Mouse (Mus musculus) G1E (cell line): ENCODE measurements around the gene Zfp677. TPM values are rescaled to one million over a fixed set of nuclear protein-coding genes. Genes with fewer than 3 reads are reported as not detected.
A peak's percentile ranks its signal among the peaks of the same experiment; 100 is the strongest.
"Not testable (repeated sequence)": the region's sequence is repeated elsewhere in the genome, so short reads cannot be mapped to it uniquely, and the experiment has no call there.

Source experiments
- ATAC-seq: 2 replicates; pipeline ENCODE4 v1.8.0; 2016; ENCODE audit warnings: mild to moderate bottlenecking; ENCODE audit not compliant: insufficient number of reproducible peaks, poor library complexity, low FRiP score, severe bottlenecking; ENCODE audit errors: extremely low read depth
- DNase-seq: peaks from one replicate; pipeline ENCODE4 v3.0.0; 2012; ENCODE audit warnings: low spot score
- H3K27me3 ChIP-seq: 2 replicates; pipeline ENCODE4 v1.6.1; 2012; ENCODE audit warnings: mild to moderate bottlenecking, low read length, inconsistent platforms; ENCODE audit not compliant: insufficient read depth
- H3K36me3 ChIP-seq: replicated peaks from 2 replicates; pipeline ENCODE3; 2012; ENCODE audit warnings: mild to moderate bottlenecking, inconsistent platforms
- H3K4me1 ChIP-seq: 2 replicates; pipeline ENCODE4 v1.6.1; 2012; ENCODE audit warnings: low read depth, low read length, inconsistent platforms, mixed read lengths; ENCODE audit not compliant: insufficient read depth
- H3K4me3 ChIP-seq: 2 replicates; pipeline ENCODE4 v1.5.1; 2012; ENCODE audit warnings: low read depth, mild to moderate bottlenecking, inconsistent platforms, low read length, moderate library complexity, mixed read lengths
- H3K9me3 ChIP-seq: replicated peaks from 2 replicates; pipeline ENCODE4 v1.6.1; 2012; ENCODE audit warnings: inconsistent platforms
- CTCF ChIP-seq: IDR thresholded peaks from 2 replicates; pipeline ENCODE4 v1.5.1; 2012; ENCODE audit warnings: low read depth, low read length, inconsistent platforms, mixed read lengths
- GATA1 ChIP-seq: IDR thresholded peaks from 2 replicates; pipeline ENCODE4 v1.6.1; 2012; ENCODE audit warnings: borderline replicate concordance, low read length, inconsistent platforms, mixed read lengths
- GATA2 ChIP-seq: IDR thresholded peaks from 2 replicates; pipeline ENCODE4 v1.6.1; 2012; ENCODE audit warnings: low read depth, low read length, inconsistent platforms, borderline replicate concordance
- POLR2AphosphoS5 ChIP-seq: IDR thresholded peaks from 2 replicates; pipeline ENCODE4 v1.6.1; 2012; ENCODE audit warnings: low read depth, low read length, inconsistent platforms; ENCODE audit not compliant: insufficient replicate concordance
- TAL1 ChIP-seq: conservative IDR thresholded peaks from 2 replicates; pipeline ENCODE4 v1.6.1; 2012; ENCODE audit warnings: low read depth, low read length, inconsistent platforms, mixed read lengths
- polyA plus RNA-seq: library from polyadenylated mRNA; stranded (reverse); fragments of >175 nt; gene quantifications from 2 replicates; pipeline ENCODE4 v1.2.3, GENCODE M21; 2012
- total RNA-seq, 2 experiments: library from RNA; stranded (forward) in 1 of 2; stranded (reverse) in 1 of 2; fragments of 200-1000 nt in 1 of 2; fragments of >200 nt in 1 of 2; fragmentation: Nextera tagmentation in 1 of 2; gene quantifications; 2 replicates each; pipeline ENCODE4 v1.2.3; 2014 to 2017

Gene Zfp677
- total RNA-seq (2014; fragmentation: Nextera tagmentation) = not detected in 2 replicates
- 0.05 and 0.06 TPM in 2 replicates for total RNA-seq (2017)
- not detected in 2 replicates for polyA plus RNA-seq

DNA sequence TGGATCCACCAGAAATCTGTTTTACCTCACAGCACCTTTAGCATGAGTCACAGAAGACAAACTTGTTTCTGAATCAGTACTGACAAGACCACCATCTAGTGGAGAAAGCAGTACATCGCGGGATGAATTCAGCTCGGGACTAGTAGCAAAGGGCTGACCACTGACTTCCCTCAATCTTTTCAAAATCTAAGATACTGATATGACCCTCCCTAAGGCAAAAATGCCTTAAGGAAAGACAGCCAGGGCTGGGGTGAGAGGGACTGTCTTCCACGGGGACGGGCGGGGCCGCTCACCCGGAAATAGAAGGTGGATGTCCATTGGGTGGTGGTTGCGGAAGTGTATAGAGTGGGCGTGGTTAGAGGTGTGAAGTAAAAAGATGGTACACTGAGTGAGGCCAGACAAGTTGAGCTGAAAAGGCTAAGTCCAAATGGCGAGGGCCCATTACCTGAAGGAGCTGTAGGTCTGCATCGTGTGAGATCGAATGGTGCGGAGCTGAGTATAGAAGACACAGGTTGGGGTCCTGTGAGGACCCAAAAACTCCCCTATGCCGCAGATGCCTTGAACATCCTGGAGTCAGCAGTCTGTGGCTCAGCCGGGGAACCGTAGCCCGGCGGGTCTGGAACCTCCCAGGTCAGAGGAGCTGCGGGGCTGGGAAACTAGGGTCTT lies at the start of gene Zfp677:
Gene Zfp677 (plus strand): TSS at position 358 of the 666 bp plus-strand sequence.
- Histone ChIP-seq H3K27me3 (no peaks in the 10 kb centered on the region; the same call in 1 of the 2 replicates), H3K4me3 (no peak within 1 kb of the TSS), H3K9me3 (no peaks in the 10 kb centered on the region), H3K36me3 (no peaks in the 10 kb centered on the region), H3K4me1 (no peaks in the 10 kb centered on the region)
- no peak for DNase-seq
- TF ChIP-seq TAL1 = no peak
- no peak for ATAC-seq

DNA sequence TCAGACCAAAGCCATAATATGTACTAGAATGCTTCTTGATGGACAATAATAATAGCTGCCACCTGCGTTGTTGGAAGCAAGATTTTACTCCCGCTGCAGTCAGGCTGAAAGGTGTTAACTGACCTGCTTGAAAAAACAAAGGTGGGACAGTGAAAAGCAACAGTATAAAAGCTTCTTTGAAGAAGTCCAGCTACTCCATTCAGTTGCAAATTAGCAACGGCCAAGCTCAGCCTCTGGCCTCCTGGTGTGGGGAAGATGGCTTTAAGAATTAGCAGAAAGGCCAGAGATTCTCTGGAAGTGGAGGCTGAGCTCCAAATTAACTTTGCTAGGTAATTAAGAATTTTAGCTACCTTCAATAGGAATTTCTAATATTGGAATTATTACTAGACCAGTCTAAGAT lies 15.5 kb upstream of the Zfp677 start:
- H3K27me3 ChIP-seq, H3K4me3 ChIP-seq, ATAC-seq, DNase-seq, H3K36me3 ChIP-seq, H3K4me1 ChIP-seq, H3K9me3 ChIP-seq: not testable (repeated sequence)

DNA sequence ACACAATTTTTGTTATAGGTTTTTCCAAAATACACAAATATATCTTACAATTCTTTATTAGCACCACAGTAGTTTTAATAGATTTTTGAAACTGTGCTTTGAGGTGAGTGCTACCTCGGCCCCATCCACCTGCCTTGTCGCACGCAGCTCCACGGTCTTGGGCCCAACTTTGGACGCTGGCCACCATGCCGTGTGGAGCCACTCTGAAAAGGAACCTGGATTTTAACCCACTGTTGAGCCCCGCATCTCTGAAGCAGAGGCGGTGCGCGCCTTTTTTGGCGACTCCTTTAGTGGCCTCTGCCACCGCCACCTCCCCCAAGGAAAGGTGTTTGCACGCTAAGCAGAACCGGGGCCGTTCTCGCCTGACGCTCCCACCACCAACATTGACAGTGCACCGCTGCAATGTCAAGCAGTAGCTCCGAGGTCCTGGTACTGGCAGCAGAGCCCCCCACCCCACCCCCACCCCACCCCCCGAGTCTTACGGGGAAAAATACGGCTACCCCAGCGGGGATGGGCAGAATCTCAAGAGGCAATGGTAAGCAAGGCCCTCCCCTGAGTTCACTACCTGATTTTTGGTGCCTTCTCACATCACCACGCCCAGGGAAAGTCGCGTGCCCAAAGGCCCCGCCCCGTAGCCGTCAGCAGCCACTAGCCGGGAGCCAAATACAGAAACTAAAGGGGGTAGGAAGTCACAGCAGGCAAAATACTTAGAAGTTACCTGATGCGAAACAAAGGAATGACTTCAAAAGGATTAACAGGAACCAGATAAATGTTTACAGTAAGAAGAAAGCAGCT lies 13.4 kb upstream of the Zfp677 start:
- DNase-seq (peak; percentile 7), ATAC-seq (peak; percentile 98)
- peaks cover 5% of the 10 kb centered on the region for H3K27me3 ChIP-seq
- TF ChIP-seq GATA2 = no peak
- no peak for TF ChIP-seq GATA1
- no peak for TF ChIP-seq POLR2AphosphoS5
- no peak for TF ChIP-seq CTCF
- no peak for TF ChIP-seq TAL1
- no peaks in the 10 kb centered on the region for H3K36me3 ChIP-seq
- H3K9me3 ChIP-seq = no peaks in the 10 kb centered on the region
- peaks cover 2% of the 10 kb centered on the region; the same call in 1 of the 2 replicates for H3K4me1 ChIP-seq
- H3K4me3 ChIP-seq = peak overlapping the region; percentile 53; the same call in 1 of the 2 replicates

DNA sequence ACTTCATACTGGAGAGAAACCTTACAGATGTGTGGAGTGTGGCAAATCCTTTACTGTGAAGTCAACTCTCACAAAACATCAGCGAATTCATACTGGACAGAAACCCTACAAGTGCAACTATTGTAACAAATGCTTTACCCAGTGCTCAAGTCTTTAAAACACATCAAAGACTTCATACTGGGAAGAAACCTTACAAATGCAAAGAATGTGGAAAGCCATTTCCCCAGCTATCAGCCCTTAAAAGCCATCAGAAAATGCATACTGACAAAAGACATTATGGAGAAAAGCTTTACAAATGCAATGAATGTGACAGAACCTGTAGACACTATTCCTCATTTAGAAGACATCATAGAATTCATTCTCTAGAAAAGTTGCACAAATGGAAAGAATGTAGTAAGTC lies 8.2 kb upstream of the Zfp677 start:
- Histone ChIP-seq H3K27me3 (0 out of 2 replicates have a peak, but pooled peaks cover 2% of the 10 kb centered on the region), H3K9me3 (no peaks in the 10 kb centered on the region), H3K36me3 (no peaks in the 10 kb centered on the region), H3K4me3 (no peak overlapping the region), H3K4me1 (no peaks in the 10 kb centered on the region)
- ATAC-seq (no peak), DNase-seq (no peak)
- TF ChIP-seq GATA1 = no peak
- TF ChIP-seq GATA2 = no peak
- TF ChIP-seq CTCF = no peak
- TF ChIP-seq POLR2AphosphoS5 = no peak
- TF ChIP-seq TAL1 = no peak

DNA sequence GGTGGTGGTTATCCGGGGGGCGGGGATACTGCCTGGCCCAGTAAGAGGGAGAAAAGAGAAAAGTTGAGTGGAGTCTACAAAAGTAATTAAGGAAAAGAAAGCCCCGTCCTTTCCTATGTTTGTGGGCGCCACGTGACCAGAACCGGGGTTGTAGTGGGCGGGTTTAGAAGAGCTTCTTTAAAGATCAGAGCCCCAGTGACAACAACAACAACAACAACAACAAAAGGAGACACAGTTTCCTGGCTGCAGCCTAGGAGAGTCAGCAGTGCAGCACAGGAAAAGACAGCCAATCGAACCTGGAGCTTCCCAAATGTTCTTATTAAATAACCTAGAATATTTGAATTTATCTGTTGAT lies 486 bp downstream of the Zfp677 start:
- Histone ChIP-seq H3K27me3 (no peaks in the 10 kb centered on the region; the same call in 1 of the 2 replicates), H3K36me3 (no peaks in the 10 kb centered on the region), H3K4me1 (no peaks in the 10 kb centered on the region), H3K9me3 (no peaks in the 10 kb centered on the region), H3K4me3 (no peak overlapping the region)
- no peak for DNase-seq
- no peak for ATAC-seq
- no peak for TF ChIP-seq TAL1
- no peak for TF ChIP-seq GATA2
- no peak for TF ChIP-seq GATA1
- TF ChIP-seq CTCF = no peak
- TF ChIP-seq POLR2AphosphoS5 = no peak

DNA sequence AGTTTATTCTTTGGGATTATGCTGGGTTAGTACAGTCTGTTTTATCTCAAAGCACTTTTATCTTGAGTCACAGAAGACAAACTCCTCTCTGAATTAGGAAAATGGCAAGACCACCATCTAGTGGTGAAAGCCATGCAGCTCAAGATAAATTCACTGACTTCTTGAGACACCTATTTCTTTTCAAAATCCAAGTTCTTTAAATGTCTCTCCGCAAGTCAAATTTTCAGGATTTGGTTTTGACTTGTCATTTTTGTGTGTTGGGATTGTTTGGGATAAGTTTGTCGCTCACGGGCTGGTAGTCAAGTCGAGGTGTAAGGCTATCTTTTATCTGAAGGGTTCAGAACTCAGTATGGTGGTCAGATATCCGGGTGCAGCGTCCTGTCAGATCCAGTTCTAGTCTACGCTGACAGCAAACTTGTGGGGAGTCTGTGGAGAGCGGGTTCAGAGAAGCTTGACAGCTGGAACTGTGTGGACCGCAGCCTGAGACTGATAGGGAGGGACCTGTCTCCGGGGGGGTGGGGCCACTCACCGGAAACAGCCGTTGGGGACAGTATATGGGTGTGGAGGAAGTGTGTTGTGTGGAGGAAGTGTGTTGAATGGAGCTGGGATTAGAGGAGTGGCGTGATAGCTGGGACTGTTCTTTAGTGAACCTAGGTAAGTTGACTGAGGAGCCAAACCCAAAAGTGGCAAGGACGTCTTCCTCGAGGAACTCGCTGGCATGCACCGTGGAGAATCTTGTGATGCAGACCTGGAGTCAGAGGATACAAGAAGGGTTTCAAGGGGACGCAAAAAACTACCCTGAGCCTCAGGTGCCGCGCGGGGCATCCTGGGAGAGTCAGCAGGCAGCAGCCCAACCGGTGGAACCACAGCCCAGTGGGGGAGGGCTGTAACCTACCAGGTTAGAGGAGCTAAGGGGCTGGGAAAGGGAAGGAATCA lies 39.4 kb downstream of the Zfp677 start, which contains the start of gene Zfp54:
Gene Zfp54 (plus strand): TSS at position 564 of the 936 bp plus-strand sequence.
- no peaks in the 10 kb centered on the region for H3K36me3 ChIP-seq
- peak within 1 kb of the TSS; percentile 74 for H3K4me3 ChIP-seq
- peaks cover 3% of the 10 kb centered on the region for H3K27me3 ChIP-seq
- H3K9me3 ChIP-seq = no peaks in the 10 kb centered on the region
- H3K4me1 ChIP-seq = peaks cover 16% of the 10 kb centered on the region
- DNase-seq (peak; percentile 83), ATAC-seq (peak; percentile 97)
- TF ChIP-seq POLR2AphosphoS5 (peak; percentile 45; the same call in 1 of the 2 replicates), GATA2 (no peak), TAL1 (no peak), GATA1 (no peak), CTCF (peak; percentile 67)

DNA sequence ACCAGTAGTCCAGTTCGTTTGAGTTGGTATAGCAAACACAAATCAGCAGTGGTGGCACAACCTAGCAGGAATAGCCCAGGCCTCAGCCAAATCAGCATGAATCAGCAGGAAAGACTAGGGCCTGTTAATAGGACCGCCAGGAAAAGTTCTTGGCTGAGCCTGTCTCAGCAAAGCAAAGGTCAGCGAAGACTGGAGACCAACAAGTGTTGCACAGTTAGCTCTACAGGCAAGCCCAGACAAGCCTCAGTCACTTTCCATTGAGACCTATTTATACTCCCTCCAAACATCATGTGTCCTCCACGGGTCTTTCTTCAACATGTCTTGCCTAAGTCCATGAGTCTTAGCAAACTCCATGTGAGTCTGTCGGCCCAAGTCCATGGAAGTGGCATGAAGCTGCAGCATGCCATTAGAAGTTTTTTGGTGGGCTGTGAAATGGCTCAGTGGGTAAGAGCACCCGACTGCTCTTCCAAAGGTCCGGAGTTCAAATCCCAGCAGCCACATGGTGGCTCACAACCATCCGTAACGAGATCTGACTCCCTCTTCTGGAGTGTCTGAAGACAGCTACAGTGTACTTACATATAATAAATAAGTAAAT lies 55.4 kb downstream of the Zfp677 start:
- H3K4me1 ChIP-seq, ATAC-seq, H3K4me3 ChIP-seq, H3K36me3 ChIP-seq, DNase-seq, H3K9me3 ChIP-seq, H3K27me3 ChIP-seq: not testable (repeated sequence)
